Mouse (Mus musculus) megakaryocyte, embryonic 14.5 days (primary cell): ENCODE measurements around the gene Nsl1.

Source experiments
- FLI1 ChIP-seq: IDR thresholded peaks from 2 replicates; pipeline ENCODE4 v1.6.1; 2012; ENCODE audit warnings: low read length, inconsistent platforms, mixed read lengths
- GATA1 ChIP-seq: IDR thresholded peaks from 3 replicates; pipeline ENCODE4 v1.6.1; 2012; ENCODE audit warnings: mixed read lengths, low read length, inconsistent platforms, borderline replicate concordance

DNA sequence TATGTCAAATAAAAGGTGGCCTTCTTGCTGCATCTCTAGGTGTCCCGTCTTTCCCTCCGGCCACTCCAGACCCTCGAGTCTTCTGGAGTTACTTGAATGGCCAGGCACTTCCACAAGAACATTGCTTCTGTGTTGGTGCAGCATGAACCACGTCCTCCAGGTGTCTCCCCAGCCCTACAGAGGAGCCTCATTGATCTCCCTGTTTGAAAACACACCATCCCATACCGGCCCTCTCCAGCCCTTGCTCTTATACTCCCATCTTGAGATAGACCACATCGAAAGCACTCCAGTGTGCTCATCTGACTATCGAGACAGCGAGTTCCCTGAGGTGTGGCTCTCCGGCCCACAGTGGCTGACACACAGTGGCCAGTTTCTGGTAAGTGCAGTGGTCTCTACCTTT lies 32.2 kb downstream of the Nsl1 start:
- TF ChIP-seq GATA1 (no peak), FLI1 (no peak)
